Mouse (Mus musculus) monocyte, adult 5-6 weeks (primary cell): Measurements from ENCODE around the gene Alyref2. TPM values are rescaled to one million over a fixed set of nuclear protein-coding genes. Genes with fewer than 3 reads are reported as not detected.

Source experiments
- ATAC-seq: fragments of 153-309, 156-312 bp; replicated peaks from 2 replicates; pipeline ENCODE4 v1.8.0; 2017; ENCODE audit warnings: mild to moderate bottlenecking; ENCODE audit not compliant: low TSS enrichment, insufficient number of reproducible peaks, severe bottlenecking, poor library complexity, low FRiP score
- total RNA-seq: library from RNA; stranded (forward); fragments of 200-1000, 200-491, 200-594 nt; gene quantifications from 3 replicates; pipeline ENCODE4 v1.2.3, GENCODE M21; 2017

Gene Alyref2
- total RNA-seq, 1 experiment from 2014 or later: 14.2 TPM

DNA sequence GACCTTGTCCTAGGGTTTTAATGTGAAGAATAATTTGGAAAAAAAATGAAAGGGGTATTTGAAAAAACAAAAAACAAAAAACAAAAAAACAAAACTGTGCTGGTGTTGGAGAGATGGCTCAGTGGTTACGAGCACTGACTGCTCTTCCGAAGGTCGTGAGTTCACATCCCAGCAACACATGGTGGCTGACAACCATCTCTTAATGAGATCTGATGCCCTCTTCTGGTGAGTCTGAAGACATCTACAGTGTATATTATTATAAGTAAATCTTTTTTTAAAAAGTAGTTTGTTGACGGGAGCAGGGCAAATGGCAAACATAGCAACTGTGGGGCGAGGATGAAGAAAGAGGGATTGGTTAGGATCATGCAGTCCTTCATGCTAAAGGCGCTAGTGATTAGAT lies 7.9 kb upstream of the Alyref2 start:
- no peak for ATAC-seq

DNA sequence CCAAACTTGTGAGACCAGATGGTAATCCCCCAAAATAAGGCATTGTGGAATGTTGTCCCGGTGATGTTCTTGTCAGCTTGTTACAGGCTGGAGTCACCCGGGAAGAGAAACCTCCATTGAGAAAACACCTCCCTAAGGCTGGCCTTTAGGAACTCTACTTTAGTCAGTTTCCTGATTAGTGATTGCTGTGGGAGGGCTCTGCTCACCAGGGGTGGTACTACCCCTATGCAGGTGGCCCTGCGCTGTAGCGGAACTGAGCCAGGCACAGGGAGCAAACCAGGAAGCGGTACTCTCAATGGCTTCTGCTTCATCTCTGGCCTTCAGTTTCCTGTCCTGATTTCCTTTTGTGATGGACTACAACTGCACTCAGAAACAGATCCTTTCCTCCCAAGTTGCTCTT lies 3.4 kb upstream of the Alyref2 start:
- ATAC-seq: no peak

DNA sequence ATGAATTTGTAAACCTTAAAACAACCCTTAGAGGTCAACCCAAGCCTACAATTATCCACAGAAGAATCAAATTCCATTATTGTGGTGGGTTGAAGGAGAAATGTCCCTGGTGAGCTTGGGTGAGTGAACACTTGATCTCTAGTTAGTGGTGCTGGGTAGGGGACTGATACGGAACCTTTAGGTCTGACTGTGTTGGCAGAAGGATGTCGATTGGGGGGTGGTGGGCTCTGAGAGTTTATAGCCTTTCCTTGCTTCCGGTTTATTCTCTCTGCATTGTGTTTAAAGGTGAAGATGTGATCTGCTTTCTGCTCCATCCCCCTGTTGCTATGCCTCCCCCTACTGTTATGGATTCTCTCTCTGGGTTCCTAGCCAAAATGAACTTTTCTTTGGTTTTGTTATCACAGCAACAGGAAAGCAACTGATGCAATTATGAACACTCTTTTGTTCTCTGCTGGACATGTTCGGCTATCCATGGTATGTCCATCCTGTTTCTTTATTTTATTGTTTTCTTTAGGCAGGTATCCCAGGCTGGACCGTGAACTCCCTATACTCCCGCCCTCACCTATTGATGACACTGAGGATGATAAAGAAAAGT lies 2.2 kb upstream of the Alyref2 start:
- ATAC-seq: no peak

DNA sequence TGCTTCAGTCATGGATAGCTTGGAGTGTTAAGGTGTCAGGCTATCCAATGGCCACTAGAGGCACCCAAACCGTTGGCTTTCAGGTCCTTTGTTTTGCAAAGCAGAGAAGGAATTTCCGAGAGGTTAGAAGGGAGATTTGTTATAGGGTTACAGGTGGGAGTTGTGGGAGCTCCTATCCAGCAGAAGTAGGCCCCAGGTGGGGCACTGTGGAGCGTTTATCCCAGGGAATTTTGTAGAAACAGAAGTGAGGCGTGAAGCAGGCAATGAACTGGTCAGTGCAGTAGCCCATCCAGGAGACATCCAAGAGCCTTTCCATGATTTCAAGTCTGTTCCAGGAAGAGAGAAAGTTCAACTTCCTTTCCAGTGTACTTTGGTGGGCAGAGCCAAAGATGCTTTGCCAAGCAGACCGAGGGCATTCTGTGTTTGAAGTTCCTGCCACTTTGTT lies 1.6 kb upstream of the Alyref2 start:
- no peak for ATAC-seq

DNA sequence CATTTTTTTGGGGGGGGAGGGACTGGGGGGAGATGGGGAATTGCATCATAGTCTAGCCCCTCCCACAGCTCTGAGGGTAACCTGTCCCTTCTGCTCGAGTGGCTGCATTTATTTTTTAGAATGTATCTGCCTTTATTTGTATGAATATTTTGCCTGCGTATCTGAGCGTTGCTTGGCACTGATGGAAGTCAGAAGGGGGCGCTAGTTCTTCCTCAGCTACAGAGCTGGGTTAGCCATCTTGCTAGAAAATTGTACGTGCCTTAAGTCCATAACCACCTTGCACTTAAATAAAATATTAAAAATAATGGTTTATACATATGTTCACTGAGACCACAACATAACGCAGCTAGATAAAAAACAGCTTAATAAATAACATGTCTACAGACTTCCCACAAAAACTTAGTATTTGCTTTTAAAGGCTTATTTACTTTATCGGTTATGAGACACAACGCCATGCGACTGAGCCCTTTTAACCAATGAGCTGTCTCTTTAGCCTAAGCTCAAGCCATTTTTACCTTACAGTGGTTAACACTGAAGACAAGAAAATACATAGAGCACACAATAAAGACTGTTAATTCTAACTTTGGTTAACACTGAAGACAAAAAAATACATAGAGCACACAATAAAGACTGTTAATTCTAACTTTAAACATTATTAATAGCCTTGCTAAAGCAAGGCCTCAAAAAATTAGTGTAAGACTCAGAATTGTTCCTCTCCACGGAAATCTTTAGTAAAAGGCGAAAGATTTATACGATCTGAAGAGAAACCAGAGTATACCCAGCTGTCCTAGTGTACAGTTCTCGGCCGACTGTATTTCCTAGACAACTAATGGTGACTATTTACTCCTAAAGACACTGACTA lies 659 bp upstream of the Alyref2 start:
- peak; percentile 34 for ATAC-seq

DNA sequence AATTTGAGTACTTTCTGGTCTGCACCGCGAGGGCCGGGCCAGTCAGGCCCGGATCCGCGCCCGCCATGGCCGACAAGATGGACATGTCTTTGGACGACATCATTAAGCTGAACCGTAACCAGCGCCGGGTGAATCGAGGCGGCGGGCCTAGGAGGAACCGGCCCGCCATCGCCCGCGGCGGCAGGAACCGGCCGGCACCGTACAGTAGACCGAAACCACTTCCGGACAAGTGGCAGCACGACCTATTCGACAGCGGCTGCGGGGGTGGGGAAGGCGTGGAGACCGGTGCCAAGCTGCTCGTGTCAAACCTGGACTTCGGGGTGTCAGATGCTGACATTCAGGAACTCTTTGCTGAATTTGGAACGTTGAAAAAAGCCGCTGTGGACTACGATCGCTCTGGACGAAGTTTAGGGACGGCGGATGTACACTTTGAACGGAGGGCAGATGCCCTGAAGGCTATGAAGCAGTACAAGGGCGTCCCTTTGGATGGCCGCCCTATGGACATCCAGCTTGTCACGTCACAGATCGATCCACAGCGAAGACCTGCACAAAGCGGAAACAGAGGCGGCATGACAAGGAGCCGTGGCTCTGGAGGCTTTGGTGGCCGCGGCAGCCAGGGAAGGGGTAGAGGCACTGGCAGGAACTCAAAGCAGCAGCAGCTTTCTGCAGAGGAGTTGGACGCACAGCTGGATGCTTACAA lies 464 bp downstream of the Alyref2 start:
- peak; percentile 48 for ATAC-seq

DNA sequence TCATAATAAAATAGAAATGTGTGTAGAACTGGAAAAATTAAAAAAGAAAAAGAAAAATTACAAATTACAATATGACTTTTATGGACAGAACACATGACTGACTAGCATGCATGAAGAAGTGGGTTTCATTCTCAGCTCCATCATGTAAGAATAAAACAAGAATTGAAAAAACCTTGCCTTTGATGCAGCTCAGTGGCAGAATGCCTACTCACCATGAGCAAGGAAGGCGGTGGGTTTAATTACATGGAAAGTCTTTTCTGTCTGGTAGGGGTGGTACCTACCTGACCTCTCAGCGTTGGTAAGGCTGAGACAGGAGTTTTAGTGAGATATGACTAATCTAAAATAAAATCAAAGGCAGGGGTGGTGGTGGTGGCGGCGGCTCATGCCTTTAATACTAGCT lies 1.3 kb downstream of the Alyref2 start:
- no peak for ATAC-seq

DNA sequence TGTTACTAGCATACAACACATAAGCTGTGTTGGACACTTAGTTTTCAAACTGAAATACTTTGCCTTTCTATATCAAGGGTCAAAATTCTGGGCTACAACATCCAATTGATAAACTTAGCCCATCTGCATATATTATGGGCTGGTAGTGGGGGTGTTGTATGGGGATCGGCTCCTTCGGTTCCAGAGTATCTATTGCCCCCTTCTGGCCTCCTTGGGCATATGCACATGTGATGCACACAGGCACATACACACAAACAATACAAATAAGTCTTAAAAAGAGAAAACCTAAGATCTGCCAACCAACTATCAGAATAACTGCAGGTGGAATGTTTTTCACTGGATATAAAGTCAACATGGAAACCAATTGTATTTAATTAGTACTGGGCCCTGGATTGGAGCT lies 10.0 kb downstream of the Alyref2 start:
- ATAC-seq: no peak

DNA sequence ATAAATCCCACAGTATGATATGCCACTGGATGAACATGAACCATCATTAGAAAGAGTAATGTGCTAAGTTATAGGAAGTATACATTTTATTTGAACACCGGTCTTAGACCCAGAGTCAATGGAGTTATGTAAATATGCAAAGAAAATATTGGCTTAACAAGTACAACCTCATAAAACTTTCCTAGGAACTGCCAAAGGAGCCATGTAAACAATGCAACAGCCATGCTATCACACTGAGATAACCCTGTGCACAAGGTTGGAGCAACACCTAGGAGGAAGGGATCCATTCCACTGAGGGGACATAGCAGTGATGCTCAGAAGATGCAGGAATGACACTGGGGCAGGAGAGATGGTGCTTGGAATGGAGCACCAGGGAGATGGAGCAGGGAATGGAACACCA lies 10.5 kb downstream of the Alyref2 start:
- no peak for ATAC-seq

DNA sequence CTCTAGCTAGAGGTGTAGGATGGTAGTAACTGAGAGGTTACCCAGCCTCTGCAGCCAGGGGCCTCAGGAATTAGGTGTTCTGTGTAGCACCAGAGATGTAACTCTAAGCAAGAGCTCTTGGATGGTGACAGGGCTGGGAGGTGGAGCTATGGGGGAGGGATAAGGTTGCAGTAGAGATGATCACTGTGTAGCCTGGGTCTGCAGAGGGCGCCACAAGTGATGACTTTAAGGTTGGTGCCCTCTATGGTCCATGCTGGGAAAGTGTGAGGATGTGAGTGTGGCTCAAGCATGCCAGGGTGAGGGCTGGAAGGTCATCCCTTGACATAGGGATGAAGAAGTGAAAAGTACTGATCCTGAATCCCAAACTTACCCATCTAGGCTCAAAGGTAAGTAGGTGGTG lies 11.8 kb downstream of the Alyref2 start:
- ATAC-seq: peak; percentile 79

DNA sequence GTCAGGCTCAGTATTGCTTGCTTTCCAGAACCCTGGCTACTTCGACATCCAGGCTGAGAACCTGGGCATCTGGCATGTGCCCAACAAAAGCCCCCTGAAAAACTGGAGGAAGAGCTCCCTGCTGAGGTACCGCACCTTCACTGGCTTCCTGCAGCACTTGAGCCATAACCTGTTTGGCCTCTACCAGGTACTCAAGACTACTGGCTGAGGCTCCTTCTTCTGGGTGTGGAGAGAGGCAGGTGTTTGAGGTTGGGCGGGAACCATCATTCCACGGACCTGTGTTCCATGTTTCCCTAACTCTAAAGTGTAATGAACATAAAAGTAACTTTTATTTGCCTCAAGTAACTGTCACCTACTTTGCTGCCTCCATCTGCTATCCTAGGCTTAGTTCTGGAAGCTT lies 12.3 kb downstream of the Alyref2 start:
- ATAC-seq: no peak

DNA sequence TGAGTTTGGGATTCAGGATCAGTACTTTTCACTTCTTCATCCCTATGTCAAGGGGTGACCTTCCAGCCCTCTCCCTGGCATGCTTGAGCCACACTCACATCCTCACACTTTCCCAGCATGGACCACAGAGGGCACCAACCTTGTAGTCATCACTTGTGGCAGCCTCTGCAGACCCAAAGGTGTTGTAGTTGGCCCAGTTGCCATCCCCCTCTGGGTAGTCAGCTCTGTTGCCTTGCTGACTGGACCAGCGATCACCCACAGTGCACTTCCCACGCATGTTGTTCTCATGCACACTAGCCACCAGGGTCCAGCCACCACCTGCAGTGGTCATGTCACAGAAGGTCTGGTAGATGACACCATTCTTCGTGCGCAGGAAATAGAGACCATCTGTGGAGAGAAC lies 28.1 kb downstream of the Alyref2 start:
- no peak for ATAC-seq

DNA sequence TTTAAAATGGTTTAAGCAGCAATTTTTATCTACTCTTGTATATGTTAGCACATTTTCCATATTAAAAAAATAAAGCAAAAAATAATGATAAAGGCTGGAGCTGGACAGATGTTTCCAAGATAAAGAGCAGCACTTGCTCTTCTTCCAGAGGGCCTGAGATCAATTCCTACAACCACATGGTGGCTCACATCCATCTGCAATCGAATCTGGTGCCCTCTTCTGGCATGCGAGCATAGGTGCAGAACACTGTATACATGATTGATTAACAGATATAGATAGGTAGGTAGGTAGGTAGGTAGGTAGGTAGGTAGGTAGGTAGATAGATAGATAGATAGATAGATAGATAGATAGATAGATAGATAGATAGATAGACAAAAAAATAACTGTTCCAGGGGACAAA lies 29.6 kb downstream of the Alyref2 start:
- ATAC-seq: no peak

DNA sequence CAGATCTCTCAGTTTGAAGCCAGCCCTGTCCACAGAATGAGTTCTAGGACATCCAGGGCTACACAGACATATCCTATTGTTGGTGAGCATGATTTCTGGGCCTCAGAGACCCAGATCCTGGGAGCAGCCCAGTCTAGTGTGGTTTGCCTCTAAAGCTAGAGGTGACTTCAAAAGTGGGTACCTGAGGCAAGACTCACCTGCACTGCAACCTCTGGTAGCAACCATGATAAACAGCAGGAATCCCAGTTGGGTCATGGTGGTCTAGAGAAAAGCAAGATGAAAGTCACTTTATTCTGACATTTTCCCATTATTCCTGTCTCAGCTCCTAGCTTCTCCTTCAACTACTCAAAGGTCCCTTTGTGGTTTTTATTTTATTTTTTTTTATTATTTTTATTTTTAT lies 31.3 kb downstream of the Alyref2 start:
- ATAC-seq: no peak

DNA sequence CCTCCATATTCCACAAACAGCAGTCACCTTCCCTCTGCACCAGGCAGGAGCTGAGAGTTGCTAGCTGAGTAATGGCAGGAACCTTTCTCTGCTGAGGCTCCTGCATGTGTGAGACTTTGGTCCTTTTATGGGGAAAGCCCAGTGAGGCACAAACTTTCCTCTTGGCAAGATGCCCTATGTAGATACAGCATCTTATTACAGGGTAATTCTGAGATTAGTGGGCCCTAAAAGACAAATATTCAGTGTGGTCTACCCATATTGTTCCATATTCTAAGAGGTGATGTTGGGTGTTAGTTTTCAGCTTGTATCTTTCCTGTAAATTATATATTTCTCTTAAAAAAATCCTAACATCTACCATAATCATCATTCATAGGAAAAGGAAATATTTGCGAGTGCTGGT lies 31.9 kb downstream of the Alyref2 start, which contains the start of gene Itln1:
TSS of gene Itln1 (minus strand) at position 101 of the 400 bp plus-strand sequence.
- ATAC-seq: no peak

DNA sequence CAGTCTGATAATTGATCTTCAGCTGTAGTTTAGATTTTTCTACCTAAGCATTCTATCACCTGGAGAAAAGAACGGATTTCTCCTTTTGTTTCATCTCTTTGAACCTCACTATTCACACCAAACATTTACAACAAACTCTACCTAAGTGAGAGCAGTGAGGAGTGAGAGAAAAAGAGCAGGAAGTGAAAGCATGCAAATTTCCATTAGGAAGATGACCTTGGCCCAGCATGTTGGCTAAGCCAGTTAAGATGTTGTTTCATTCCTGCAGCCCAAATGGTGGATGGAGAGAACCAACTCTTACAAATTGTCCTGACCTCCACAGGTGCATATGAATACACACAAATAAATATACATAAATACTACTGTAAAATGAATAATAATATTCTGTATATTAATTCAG lies 37.4 kb downstream of the Alyref2 start:
- no peak for ATAC-seq

DNA sequence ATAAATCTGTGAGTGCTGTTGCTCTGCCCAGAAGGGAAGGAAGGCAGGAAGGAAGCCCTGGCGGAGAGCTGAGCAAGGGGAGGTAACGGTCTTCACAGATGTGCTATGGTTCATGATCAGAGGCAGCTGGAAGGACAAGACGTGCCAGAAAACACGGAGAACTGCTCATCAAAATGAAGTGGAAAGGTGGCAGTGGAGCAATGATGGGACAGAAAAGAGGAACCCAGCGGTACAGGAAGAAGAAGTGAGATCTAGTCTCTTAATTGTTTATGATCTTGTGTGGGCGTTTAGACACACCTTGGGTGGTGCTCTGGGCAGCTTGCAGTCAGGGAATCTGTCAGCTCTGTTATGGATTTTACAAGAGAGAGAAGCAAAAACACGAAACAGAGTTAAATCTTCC lies 48.0 kb downstream of the Alyref2 start:
- peak; percentile 88 for ATAC-seq

DNA sequence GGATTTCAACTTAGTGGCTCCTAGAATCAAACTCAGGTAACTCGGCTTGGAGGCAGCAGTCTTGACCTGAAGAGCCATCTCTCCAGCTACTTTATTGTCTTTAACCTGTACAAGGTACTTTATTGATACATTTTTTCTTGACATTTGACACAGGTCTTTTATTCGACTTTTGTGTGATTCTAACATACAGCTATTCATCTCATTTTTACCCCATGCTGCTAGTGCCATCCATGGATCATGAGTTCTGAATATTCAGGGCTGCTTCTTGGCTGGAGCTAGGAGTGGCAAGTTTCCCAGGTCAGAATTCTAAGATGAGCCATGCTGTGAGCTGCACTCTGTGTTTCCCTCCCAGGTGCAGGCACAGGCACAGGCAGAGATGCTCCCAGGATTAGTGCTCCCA lies 49.0 kb downstream of the Alyref2 start:
- ATAC-seq: no peak

DNA sequence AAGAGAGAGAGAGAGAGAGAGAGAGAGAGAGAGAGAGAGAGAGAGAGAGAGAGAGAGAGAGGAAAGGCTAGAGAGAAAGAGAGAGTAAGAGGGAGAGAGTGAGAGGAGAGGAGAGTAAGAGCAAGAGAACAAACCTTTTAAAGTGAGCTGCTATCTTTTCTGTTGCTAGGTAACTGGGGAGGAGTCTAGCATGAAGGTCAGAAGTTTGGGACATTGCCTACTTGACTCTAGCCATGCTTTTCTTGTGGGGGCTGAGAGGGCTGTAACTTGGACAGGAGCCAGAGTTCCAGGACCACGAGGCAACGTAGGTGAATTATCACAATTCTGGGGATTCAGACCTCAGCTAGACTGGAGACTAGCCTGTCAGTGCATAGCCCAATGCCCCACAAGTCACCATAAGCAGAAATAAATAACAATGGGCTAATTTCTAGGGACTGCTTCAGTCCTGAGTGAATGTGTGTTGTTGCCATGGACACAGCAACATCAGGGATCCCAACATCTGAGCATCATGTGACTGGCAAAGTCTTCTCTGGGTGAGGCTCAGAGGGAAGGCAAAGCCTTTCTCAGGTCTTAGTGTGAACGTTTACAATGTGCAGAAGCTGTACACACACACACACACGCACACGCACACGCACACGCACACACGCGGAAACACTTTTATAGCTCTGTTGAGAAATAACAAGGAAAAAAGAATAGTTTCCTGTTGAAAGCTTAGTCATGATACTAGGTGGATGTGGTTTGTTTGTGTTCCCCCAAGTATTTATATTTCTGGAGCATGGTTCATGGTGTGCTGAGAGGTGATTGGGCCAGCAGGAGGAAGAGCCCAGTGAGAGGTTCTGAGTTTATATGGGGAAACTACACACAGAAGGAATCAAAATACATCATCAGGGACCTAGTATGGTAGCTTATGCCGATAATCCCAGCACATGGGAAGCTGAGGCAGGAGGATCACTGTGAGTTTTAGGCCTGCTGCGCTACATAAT lies 50.4 kb downstream of the Alyref2 start:
- peak; percentile 61 for ATAC-seq
